ENCODE assay signal across 16 mouse cellular contexts in the genomic region with DNA sequence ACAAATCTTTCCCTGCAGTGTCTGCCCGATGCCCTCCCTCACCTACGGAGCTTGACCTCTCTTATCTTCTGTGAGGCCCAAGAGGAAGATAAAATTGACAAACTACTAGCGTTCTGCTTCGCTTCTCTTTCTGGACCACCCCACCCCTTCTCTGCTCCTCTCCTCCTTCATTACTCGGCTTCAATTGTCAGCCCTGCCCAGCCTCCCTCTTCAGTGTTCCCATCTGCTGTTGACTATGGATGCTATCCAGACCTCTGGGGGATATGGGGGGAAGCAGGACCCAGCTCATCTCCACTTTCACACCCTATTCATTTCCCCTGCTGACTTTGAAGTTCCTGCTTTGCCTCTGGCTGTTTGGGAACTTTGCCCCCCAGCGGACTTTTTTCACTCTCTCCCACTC.
DNase-seq lines count a peak whose midpoint lies in the region; ATAC-seq and TF ChIP-seq lines count a peak whose summit lies in the region.
"Had no signal": no experiment of that assay in that cellular context is flagged by ENCODE, and none has a peak within 500 bp of the region (broad histone marks: within the 10 kb centered on the region; RNA-seq: fewer than 3 reads in every experiment).

No protein-coding gene starts in this region.

- H3K4me3 ChIP-seq in kidney, embryonic 15.5 days (replicated peaks) = no peak overlapping the region
- no peak overlapping the region for H3K4me3 ChIP-seq in lung, embryonic 14.5 days (ENCODE audit: low read depth, low read length)
- H3K4me3 ChIP-seq in limb, embryonic 10.5 days = no peak overlapping the region
- H3K4me3 ChIP-seq: midbrain, embryonic 15.5 days had no signal

- no peaks in the 10 kb centered on the region for H3K9me3 ChIP-seq in kidney, embryonic 15.5 days (replicated peaks)
- H3K9me3 ChIP-seq in lung, embryonic 14.5 days (ENCODE audit: low read depth, low read length) = no peaks in the 10 kb centered on the region
- H3K9me3 ChIP-seq in limb, embryonic 10.5 days (replicated peaks) = no peaks in the 10 kb centered on the region
- H3K9me3 ChIP-seq: midbrain, embryonic 15.5 days had no signal

- H3K4me2 ChIP-seq in kidney, embryonic 15.5 days = no peak overlapping the region
- 0 out of 2 replicates have a peak overlapping the region, but pooled peaks have one; percentile 3 for H3K4me2 ChIP-seq in lung, embryonic 14.5 days
- H3K4me2 ChIP-seq: midbrain, embryonic 15.5 days had no signal

- no peaks in the 10 kb centered on the region for H3K27me3 ChIP-seq in kidney, embryonic 15.5 days
- H3K27me3 ChIP-seq in lung, embryonic 14.5 days (ENCODE audit: insufficient read depth, low read length) = no peaks in the 10 kb centered on the region
- H3K27me3 ChIP-seq in limb, embryonic 10.5 days (ENCODE audit: low read depth, poor library complexity, severe bottlenecking) = no peaks in the 10 kb centered on the region
- H3K27me3 ChIP-seq: midbrain, embryonic 15.5 days had no signal

- no peaks in the 10 kb centered on the region for H3K36me3 ChIP-seq in kidney, embryonic 15.5 days
- no peaks in the 10 kb centered on the region for H3K36me3 ChIP-seq in lung, embryonic 14.5 days (ENCODE audit: insufficient read depth)
- no peaks in the 10 kb centered on the region for H3K36me3 ChIP-seq in limb, embryonic 10.5 days
- H3K36me3 ChIP-seq: midbrain, embryonic 15.5 days had no signal

- H3K9ac ChIP-seq in kidney, embryonic 15.5 days = no peak overlapping the region
- no peak overlapping the region for H3K9ac ChIP-seq in lung, embryonic 14.5 days
- H3K9ac ChIP-seq: liver, embryonic 14.5 days; midbrain, embryonic 15.5 days had no signal

- peak; percentile 67; the same call in 1 of the 2 replicates for ATAC-seq in kidney, embryonic 15.5 days (replicated peaks; ENCODE audit: low FRiP score)
- peak; percentile 69; the same call in 1 of the 2 replicates for ATAC-seq in lung, embryonic 14.5 days (ENCODE audit: insufficient read depth)
- ATAC-seq: activated CD4-positive, CD25-positive, alpha-beta regulatory T cell, adult 4 months; inflammation-experienced regulatory T-cells, adult 6 months; midbrain, embryonic 15.5 days had no signal

- peaks cover 11% of the 10 kb centered on the region for H3K4me1 ChIP-seq in kidney, embryonic 15.5 days
- H3K4me1 ChIP-seq in lung, embryonic 14.5 days (ENCODE audit: insufficient read depth) = peaks cover 10% of the 10 kb centered on the region; the same call in 1 of the 2 replicates
- H3K4me1 ChIP-seq in limb, embryonic 10.5 days = peaks cover 23% of the 10 kb centered on the region

- DNase-seq in heart, adult 11 months = peak; percentile 88
- no peak for DNase-seq in heart, postnatal 4 days
- no peak for DNase-seq in kidney, adult 8-10 months
- peak; percentile 70 for DNase-seq in lung, embryonic 14.5 days
- no peak for DNase-seq in lung, postnatal 36 days
- peak; percentile 27 for DNase-seq in limb, embryonic 10.5 days (ENCODE audit: low spot score)
- no peak for DNase-seq in urinary bladder, postnatal 10 days (ENCODE audit: low spot score)
- DNase-seq: adrenal gland, postnatal 25 days; cerebellum, adult 9-10 months; right cerebral cortex, postnatal 14 days; thymus, postnatal 25 days had no signal

- peak overlapping the region; percentile 3; the same call in 1 of the 2 replicates for H3K27ac ChIP-seq in kidney, embryonic 15.5 days
- H3K27ac ChIP-seq in lung, embryonic 14.5 days (ENCODE audit: low read depth) = no peak overlapping the region
- H3K27ac ChIP-seq in limb, embryonic 10.5 days = no peak overlapping the region
- H3K27ac ChIP-seq: liver, embryonic 14.5 days; midbrain, embryonic 15.5 days had no signal

- TF ChIP-seq CTCF in lung, embryonic 14.5 days (IDR thresholded peaks at IDR 0.05; ENCODE audit: low read depth) = no peak

- 10% methylated on average over 6 of the region's 6 CpGs for WGBS in kidney, embryonic 15.5 days
- WGBS in lung, embryonic 14.5 days = 8% methylated on average over 6 of the region's 6 CpGs
- 13% methylated on average over 6 of the region's 6 CpGs for WGBS in limb, embryonic 10.5 days

Comparison
In these comparisons a context has a peak if more than half of its experiments do, and no peak if none do; other contexts are left out.
1. DNase-seq: peak in heart, adult 11 months (single experiment), lung, embryonic 14.5 days (single experiment) and limb, embryonic 10.5 days (single experiment); none in heart, postnatal 4 days (single experiment), kidney, adult 8-10 months (0 of 2), lung, postnatal 36 days (single experiment) and urinary bladder, postnatal 10 days (single experiment).